Mouse (Mus musculus) testis, postnatal 10 days (tissue): Measurements from ENCODE around the gene B3galt4.
A peak's percentile ranks its signal among the peaks of the same experiment; 100 is the strongest.

Experiments used
- DNase-seq: peaks from one replicate; pipeline ENCODE4 v3.0.0; 2021; ENCODE audit warnings: low spot score

B3galt4 gene

DNA sequence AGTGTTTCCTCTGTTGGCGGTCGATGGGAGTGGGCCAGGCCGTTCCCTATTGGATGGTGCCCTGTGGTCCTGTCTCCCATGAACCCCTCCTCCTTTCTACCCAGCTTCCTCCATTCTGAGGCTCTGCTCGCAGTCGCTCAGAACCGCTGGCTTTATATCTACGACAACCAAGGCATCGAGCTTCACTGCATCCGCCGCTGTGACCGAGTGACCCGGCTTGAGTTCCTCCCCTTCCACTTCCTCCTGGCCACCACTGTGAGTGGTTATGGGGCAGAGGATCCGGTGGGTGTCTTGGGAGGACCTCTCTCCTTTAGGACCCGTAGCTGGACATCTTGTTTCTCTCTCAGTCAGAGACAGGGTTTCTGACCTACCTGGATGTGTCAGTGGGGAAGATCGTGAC lies 7.8 kb downstream of the B3galt4 start:
- no peak for DNase-seq

DNA sequence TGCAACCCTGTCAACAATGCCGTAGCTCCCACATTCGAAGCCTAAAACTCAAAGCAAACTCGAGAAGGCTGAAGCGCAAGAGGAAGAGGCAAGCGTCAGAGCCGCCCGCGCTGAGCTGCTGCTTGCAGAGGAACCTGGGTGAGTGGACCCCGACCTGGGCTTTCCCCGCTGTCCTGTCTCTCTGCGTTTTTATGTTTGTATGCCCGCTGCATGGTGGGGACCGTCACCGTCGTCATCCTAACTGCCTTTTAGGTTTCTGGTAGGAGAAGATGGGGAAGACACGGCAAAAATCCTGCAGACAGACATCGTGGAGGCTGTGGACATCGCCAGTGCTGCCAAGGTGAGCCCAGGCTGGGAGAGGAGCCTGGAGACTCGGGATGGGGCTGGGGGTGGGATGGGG lies 9.9 kb downstream of the B3galt4 start:
- DNase-seq = no peak

DNA sequence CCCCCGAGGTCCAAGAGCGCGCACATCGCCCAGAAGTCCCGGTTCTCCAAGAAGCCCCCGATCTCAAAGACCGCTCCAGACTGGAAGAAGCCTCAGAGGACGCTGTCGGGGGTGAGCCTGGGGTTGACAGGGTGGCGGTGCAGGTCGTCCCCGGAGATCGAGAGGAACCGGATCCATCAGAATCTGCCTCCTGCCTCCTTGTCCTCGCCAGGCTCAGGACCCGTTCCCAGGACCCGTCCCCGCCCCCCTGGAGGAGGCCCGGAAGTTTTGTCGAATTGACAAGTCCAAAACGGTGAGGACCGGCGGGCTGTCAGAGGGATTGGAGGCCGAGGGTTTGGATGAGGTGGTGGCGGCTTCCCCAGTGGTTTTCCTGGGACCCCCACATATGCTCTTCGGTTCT lies 10.3 kb downstream of the B3galt4 start:
- DNase-seq = peak; percentile 73

DNA sequence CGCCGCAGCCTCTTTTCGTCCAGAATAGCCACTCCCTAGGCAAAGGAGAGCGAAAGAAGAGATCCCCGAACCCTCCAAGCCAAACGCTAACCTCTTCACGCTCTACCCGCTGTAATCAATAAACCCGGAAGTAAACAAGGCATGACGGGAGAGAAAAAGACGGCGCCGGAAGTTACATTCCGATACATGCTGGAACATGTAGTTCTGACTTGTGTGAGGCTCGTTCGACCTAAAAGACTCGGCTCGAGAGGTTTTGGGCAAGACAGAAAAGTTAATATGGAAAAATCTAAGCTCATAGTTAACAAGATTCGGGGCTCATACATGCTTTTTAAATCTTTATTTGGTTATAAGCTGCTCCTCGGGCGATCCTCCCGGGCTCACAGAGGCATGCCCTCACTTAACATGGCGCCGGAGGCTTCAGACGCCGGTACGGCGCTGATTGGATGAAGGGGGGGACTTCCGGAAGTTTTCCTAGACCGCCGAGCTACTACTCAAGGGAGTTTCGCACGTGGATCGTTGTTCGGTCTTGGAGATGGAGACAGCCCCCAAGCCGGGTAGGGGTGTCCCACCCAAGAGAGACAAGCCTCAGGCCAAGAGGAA lies 11.0 kb downstream of the B3galt4 start, which contains the start of the genes Pfdn6 and Wdr46:
Pfdn6 (minus strand) TSS at position 138 of the 600 bp plus-strand sequence.
Wdr46 (plus strand) TSS at position 455 of the 600 bp plus-strand sequence.
- DNase-seq = peak; percentile 92

DNA sequence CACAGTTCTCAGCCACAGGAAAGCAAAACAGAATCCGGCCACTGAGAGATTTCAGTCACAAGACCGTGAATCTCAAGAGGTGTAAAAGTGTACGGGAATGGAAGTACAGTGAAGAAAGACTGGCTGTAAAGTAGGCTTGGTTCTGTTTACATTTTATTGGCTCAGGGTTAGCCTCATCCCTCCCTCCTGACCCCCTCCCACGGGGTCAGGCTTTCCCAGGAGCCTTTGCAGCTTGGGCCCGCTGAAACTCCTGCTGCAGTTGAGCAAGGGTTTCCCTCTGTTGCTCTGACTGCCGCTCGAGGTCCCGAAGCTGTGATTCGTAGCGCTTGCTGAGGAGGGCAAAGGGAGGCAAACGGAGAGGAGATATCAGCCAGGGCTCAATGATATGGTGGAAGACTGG lies 12.5 kb downstream of the B3galt4 start:
- DNase-seq = peak; percentile 47

DNA sequence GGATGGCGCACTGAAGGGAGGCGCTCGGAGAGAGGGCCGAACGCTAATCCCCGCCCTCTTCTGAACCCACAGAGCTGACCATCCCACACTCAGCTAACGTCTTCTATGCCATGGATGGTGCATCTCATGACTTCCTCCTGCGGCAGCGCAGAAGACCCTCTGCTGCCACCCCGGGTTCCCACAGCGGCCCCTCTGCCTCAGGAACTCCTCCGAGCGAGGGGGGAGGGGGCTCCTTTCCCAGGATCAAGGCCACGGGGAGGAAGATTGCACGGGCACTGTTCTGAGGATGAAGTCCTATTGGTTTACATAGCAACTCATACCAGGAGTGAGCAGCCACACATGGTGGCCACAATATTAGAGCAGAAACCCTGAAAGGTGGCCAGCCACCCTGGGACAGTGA lies 14.3 kb downstream of the B3galt4 start:
- DNase-seq = peak; percentile 49

DNA sequence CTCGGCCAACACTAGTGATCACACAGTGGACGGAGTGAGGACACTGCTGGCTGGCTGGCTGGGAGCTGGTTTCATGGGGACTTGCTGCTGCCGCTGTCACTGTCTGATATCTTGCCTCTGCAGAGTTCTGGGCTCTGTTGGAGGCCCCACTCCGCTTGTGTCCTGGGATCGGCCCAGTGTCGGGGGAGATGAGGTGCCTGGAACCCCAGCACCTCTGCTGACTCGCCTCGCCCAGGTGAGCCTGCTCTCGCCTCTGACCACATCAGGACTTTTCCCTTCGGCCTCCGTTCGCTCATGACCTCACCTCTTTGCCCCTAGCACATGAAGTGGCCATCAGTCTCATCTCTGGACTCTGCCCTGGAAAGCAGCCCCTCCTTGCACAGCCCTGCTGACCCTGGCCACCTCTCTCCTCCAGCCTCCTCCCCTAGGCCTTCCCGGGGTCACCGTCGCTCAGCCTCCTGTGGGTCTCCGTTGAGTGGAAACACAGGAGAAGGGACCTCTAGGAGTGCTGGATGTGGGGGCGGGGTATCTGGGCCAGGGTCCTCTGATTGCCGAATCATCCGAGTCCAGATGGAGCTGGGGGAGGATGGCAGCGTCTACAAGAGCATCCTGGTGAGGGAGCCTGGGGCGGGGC lies 15.7 kb downstream of the B3galt4 start:
- DNase-seq = peak; percentile 54

DNA sequence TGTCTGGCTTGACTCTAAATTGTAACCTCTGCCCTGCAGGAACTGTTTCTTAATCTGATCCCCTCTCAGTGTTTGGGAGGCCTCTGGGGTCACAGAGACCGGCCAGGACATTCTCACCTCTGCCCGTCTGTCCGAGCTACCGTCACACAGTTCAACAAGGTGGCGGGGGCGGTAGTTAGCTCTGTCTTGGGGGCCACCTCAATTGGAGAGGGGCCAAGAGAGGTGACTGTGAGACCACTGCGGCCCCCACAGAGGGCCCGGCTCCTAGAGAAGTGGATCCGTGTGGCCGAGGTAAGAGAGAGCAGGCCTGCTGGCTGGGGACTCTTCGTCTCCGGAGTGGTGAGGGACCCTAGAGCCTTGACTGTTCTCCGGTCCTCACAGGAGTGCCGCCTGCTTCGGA lies 18.3 kb downstream of the B3galt4 start:
- DNase-seq = no peak

DNA sequence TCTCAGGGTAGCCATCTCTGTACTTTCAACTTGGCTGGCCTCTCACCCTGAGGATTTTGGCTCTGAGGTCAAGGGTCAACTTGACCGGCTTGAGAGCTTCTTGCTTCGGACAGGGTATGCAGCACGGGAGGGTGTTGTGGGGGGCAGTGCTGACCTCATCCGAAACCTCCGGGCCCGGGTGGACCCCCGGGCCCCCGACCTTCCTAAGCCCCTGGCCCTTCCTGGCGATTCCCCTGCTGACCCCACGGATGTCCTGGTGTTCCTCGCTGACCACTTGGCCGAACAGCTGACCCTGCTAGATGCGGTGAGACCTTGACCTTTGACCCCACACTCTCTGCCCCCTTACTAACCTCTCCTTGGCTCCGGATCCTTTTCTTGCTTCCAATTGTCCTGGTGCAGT lies 18.8 kb downstream of the B3galt4 start:
- DNase-seq = peak; percentile 48

DNA sequence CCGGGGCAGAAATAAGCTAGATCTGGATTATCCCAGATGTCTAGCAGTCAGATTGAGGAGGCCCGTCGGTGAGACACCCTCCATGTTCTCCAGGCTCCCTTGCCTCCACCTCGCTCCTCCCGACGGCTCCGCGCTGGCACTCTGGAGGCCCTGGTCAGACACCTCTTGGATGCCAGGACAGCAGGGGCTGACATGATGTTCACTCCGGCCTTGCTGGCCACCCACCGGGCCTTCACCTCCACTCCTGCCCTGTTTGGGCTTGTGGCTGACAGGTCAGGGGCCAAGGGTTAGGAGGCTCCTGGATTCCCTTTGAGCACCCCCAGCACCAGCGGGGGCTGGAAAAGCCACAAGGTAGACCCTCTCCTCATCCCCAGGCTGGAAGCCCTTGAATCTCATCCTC lies 19.3 kb downstream of the B3galt4 start:
- DNase-seq = peak; percentile 52

DNA sequence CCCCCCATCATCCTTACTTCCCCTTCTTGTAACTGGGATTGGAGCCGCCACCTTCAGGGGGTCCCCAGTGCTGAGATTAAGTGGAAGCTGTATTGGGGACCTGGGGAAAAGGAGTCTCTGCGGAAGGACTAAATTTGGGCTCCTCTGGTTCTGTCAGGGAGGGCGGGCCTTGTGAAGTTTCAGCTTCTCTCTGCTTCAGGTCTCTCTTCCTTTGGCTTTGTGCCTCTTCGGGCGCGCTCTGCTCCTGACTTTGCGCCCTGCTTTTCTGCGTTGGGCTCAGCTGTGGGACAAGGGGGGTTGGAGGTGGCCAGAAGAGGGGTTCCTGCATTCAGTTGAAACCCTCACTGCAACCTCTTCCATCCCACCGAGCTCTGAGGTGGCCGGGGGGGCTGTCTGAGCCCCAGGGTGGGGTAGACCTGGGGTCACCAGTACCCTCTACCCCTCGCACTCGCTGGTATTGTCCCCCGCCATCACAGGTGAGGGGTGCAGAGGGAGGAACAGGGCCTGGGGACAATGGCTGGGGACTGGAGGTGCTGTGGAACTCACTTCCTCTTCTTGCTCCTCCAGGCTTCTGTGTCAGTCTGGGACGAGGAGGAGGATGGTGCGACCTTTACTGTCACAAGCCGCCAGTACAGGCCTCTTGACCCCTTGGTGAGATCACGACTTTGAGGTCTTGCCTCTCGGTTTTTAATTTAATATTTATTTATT lies 20.0 kb downstream of the B3galt4 start:
- DNase-seq = peak; percentile 48

DNA sequence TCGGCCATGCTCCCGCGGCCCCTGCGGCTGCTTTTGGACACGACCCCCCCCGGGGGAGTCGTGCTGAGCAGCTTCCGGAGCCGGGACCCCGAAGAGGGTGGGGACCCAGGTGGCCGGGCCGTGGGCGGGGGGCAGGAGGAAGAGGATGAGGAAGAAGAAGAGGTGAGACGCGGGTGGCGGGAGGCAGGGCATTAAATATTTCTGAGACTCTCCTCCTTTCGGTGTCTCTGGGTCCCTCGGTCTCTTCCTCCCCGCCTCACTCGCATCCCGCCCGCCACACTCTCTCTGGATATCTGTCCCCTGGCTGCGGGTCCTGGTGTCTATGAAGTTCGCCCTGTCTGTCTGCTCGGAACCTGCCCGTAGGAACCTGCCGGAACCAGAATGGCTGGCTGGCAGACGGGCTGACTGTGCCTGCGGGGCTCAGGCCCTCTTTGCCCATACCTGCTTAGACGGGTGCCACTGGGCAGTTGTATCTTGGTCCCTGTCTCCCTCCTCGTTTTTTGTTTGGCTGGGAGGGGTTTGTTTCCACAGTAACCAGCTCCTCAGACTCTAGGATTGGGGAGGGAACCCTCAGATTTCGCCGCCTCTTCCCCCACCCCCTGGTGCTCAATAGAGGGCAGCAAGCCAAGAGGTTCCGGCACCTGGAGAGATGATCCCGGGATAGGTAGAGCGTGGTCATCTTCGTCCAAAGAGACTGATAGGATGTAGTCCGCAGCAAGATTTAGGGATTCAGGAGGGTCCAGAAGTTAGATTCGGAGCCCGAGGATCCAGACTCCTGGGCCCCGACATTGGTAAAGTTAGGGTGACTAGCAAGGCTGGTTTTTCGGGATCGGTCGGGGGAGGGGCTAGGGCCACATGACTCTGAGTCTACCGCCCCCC lies 20.8 kb downstream of the B3galt4 start:
- peak; percentile 72 for DNase-seq

DNA sequence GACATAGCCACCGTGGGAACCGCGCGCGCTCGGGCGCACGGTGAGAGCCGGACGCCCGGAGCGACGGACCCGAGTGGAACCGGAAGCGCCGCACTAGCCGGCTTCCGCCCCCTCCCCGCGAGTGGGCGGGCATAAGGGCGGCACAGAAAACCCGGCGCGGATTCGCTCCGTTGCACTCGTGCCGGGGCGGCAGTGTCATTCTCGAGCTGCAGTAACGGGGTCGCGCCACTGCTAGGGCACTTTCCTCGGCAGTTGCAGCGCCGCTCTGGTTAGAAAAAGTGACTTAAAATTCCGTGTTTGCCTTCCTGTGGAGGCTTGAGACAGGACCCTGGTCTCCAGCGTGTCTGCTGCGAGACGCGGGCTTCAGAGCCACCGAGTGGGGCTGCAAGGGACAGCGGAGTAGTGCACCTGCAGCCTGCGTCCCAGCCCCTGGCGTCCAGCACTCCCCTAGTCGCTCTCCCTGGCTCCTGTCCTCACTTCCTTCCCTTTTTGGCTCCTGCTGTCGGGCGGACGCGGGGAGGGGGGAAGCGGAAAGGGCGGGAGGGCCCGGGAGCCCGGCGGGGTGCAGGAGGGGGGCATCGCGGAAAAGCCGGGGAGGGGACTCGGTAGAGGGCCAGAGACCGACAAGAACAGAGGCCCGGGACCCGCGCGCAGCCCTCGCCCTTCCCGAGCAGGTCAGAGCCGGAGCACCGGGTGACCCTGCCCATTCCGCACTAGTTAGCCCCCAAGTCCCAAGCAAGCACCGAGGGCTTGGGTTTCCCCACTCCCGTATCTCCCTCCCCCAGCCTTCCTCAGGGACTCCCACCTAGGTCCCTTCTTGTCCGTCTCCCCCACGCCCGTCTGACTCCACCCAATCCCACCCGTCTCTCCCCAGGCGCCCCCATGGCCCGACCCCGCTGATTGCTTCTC lies 21.7 kb downstream of the B3galt4 start, which contains the start of gene Rgl2:
Rgl2 (plus strand) TSS at position 173 of the 909 bp plus-strand sequence.
- DNase-seq = peak; percentile 98

DNA sequence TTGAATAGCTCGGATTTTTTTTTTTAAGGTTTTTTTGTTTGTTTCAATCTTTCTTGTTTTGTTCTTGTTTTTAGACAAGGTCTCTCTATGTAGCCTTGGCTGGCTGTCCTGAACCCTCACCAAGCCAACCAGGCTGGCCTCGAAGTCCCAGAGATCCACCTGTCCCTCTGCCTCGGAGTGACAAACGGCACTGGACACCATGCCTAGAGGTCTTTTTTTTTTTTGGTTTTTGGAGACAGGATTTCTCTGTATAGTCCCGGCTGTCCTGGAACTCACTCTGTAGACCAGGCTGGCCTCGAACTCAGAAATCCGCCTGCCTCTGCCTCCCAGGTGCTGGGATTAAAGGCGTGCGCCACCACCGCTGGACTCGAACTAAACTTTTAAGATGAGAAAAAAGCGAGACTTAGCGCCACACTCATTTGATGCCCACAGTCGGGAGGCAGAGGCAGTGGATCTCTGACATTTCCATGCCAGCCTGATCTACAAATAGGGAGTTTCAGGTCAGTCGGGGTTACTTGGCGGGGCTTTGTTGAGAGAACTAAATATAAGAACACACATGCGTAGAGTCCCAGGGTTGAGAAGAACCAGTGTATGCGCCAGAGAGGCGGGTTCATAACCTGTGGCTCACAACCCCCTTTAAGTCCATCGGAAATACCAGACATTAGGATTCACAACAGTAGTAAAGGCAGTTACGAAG lies 22.9 kb downstream of the B3galt4 start:
- DNase-seq = no peak

DNA sequence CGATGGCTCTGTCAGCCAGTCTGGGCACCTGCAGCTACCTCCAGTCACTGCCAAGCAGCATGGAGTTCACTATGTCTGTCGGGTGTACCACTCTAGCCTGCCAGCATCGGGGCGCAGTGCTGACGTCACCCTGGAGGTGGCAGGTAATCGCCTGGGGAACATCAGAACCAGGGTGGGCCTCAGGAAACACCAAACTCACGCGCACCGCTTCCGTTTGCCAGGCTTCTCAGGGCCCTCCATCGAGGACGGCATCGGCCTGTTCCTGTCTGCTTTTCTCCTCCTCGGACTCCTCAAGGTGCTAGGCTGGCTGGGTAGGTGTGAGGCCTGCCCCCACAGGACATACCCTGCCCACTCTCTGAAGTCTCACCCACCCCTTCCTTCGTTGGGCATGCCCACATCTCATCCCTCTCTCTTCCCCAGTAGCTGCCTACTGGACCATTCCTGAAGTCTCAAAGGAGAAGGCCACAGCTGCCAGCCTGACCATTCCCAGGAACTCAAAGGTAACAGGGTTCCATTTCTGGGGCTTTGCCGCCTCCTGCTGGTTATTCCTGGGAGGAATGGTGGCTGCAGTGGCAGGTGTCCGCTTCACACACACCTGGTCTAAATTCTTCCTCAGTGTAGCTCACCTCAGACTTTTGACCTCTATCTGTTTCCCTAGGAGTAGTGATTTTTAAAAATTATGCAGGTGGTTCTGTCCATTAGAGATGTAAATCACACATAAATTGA lies 24.9 kb downstream of the B3galt4 start:
- peak; percentile 70 for DNase-seq

DNA sequence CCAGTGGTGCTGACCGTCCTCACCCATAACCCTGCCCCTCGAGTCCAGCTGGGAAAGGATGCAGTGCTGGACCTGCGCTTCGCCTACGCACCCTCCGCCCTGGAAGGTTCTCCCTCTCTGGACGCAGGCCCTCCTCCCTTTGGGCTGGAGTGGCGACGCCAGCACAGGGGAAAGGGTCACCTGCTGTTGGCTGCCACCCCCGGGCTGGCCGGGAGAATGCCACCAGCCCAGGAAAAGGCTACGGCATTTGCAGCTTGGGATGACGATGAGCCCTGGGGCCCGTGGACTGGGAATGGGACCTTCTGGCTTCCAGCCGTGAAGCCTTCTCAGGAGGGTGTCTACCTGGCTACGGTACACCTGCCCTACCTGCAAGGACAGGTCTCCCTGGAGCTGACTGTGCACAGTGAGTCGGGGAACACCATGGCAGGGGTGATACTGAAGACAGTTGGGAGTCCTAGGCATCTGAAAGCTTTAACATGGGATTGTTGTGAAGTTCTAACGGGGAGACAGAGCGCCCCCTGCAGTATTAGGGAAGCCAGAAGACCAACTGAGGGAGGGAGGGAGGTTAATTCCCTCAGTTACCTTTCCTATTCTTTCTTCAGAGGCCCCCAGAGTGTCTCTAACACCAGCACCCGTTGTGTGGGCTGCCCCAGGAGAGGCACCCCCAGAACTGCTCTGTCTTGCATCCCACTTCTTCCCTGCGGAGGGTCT lies 25.7 kb downstream of the B3galt4 start:
- peak; percentile 47 for DNase-seq

DNA sequence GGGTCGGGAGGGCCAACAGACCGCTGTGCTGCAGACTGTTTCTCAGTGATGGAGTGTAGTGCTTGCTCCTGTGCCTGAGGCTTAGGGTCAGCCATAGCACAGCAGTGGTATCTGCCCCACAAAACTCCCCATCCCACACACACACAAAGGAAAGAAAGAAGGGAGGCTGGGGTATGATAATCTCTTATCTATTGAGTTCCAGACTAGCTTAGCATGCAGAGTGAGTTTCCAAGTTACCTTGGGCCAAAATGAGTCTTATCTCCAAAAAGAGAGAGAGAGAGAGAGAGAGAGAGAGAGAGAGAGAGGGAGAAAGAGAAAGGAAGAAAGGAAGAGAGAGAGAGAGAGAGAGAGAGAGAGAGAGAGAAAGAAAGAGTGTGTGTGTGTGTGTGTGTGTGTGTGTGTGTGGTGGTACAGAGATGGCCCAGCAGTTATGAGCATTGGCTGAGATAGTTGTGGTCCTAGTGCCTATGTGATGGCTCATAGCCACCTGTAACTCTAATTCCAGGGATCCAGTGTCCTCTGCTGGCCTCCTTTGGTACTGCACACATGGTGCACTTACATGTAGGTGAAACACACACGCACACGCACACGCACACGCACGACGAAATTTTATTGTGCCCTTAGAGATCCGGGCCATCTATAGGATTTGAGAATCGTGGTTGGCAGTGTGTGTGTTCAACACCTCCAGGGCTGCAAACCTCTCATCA lies 26.6 kb downstream of the B3galt4 start:
- peak; percentile 80 for DNase-seq

DNA sequence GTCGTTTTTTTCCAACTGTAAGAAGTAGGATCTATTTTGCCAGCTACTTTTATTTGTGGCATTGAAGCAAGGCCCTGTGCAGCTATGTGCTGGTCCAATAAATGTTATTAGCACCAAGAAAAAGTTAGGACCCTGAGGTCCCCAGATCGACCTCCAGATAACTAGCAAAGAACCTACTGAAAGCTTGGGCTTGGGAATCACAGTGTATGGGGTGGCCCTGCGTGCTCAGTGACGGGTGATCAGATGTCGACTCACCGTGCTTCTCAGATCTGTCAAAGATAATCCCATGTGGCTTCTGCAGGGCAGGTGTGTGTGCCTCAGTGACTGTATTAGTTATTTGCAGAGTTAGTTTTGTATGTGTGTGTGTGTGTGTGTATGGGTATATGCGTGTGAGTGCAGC lies 29.9 kb downstream of the B3galt4 start:
- no peak for DNase-seq
